Mouse (Mus musculus) spleen, adult 2 months (tissue): Measurements from ENCODE around the gene Slc17a5. TPM values are rescaled to one million over a fixed set of nuclear protein-coding genes. Genes with fewer than 3 reads are reported as not detected.
A peak's percentile ranks its signal among the peaks of the same experiment; 100 is the strongest.

Experiments used
- DNase-seq, 2 experiments: peaks; one replicate each; pipeline versions ENCODE4 v3.0.0 to v3.0.0-alpha.2; 2012 to 2021; ENCODE audit warnings: low spot score in 2 of 2, low read depth in 1 of 2
- H3K27ac ChIP-seq: fragments of 200-500 bp; 2 replicates; pipeline ENCODE4 v1.5.1; 2012; ENCODE audit warnings: low read length, inconsistent platforms; ENCODE audit not compliant: insufficient read depth
- H3K27me3 ChIP-seq: fragments of 200-500 bp; 2 replicates; pipeline ENCODE4 v1.6.1; 2012; ENCODE audit warnings: mild to moderate bottlenecking, moderate library complexity, low read length, inconsistent platforms; ENCODE audit not compliant: control insufficient read depth, insufficient read depth
- H3K36me3 ChIP-seq: fragments of 200-500 bp; 2 replicates; pipeline ENCODE4 v1.6.1; 2012; ENCODE audit warnings: mild to moderate bottlenecking, low read length, inconsistent platforms; ENCODE audit not compliant: control insufficient read depth, insufficient read depth
- H3K4me1 ChIP-seq: fragments of 200-500 bp; 2 replicates; pipeline ENCODE4 v1.6.1; 2011; ENCODE audit warnings: inconsistent platforms; ENCODE audit not compliant: control insufficient read depth, insufficient read depth, insufficient read length
- H3K4me3 ChIP-seq: fragments of 200-500 bp; 2 replicates; pipeline ENCODE4 v1.5.1; 2011; ENCODE audit warnings: mild to moderate bottlenecking, inconsistent platforms; ENCODE audit not compliant: insufficient read depth, insufficient read length; ENCODE audit errors: extremely low read depth
- CTCF ChIP-seq: fragments of 200-500 bp; IDR thresholded peaks from 2 replicates; pipeline ENCODE4 v1.5.1; 2011; ENCODE audit warnings: mild to moderate bottlenecking, inconsistent platforms; ENCODE audit not compliant: insufficient read depth, insufficient read length, insufficient replicate concordance; ENCODE audit errors: extremely low read depth
- POLR2A ChIP-seq: fragments of 200-500 bp; IDR thresholded peaks from 2 replicates; pipeline ENCODE4 v1.6.1; 2011; ENCODE audit warnings: low read depth, low read length, inconsistent platforms
- WGBS: fragments of 180-500 bp; shearing (Covaris S2); methylation state at CpG from one replicate; pipeline ENCODE4 v1.1.7; 2018; 5-methylcytosine and 5-hydroxymethylcytosine counted together
- polyA plus RNA-seq: library from polyadenylated mRNA; depleted of rRNA; stranded (reverse); fragments of >200 nt; gene quantifications from 2 replicates; pipeline ENCODE4 v1.2.3, GENCODE M21; 2012

Gene Slc17a5
- polyA plus RNA-seq, 1 experiment = 4.3 TPM

- Histone ChIP-seq H3K27me3 (no peaks in the 10 kb centered on the region), H3K36me3 (no peaks in the 10 kb centered on the region; the same call in 1 of the 2 replicates), H3K4me3 (no peak overlapping the region), H3K27ac (no peak overlapping the region), H3K4me1 (no peaks in the 10 kb centered on the region)
- WGBS = 74% methylated on average over 6 of the region's 6 CpGs
- TF ChIP-seq CTCF (no peak), POLR2A (no peak)
- no peak for DNase-seq
These were observed 49.4 kb downstream of the Slc17a5 start for GRCm38 (mm10) chr9:78538421-78538820.

GRCm38 (mm10) chr9:78537154-78537873, 50.5 kb downstream of the Slc17a5 start:
- 91% methylated on average over 9 of the region's 9 CpGs for WGBS
- H3K27me3 ChIP-seq = no peaks in the 10 kb centered on the region
- no peaks in the 10 kb centered on the region for H3K4me1 ChIP-seq
- H3K4me3 ChIP-seq = no peak overlapping the region
- no peak overlapping the region for H3K27ac ChIP-seq
- TF ChIP-seq POLR2A (no peak), CTCF (no peak)
- no peaks in the 10 kb centered on the region; the same call in 1 of the 2 replicates for H3K36me3 ChIP-seq
- no peak for DNase-seq

GRCm38 (mm10) chr9:78534606-78535005, 53.2 kb downstream of the Slc17a5 start:
- Histone ChIP-seq H3K27ac (no peak overlapping the region), H3K4me1 (no peaks in the 10 kb centered on the region), H3K36me3 (no peaks in the 10 kb centered on the region; the same call in 1 of the 2 replicates), H3K4me3 (no peak overlapping the region), H3K27me3 (no peaks in the 10 kb centered on the region)
- DNase-seq = no peak
- TF ChIP-seq CTCF (no peak), POLR2A (no peak)
- 94% methylated on average over 7 of the region's 7 CpGs for WGBS

DNA sequence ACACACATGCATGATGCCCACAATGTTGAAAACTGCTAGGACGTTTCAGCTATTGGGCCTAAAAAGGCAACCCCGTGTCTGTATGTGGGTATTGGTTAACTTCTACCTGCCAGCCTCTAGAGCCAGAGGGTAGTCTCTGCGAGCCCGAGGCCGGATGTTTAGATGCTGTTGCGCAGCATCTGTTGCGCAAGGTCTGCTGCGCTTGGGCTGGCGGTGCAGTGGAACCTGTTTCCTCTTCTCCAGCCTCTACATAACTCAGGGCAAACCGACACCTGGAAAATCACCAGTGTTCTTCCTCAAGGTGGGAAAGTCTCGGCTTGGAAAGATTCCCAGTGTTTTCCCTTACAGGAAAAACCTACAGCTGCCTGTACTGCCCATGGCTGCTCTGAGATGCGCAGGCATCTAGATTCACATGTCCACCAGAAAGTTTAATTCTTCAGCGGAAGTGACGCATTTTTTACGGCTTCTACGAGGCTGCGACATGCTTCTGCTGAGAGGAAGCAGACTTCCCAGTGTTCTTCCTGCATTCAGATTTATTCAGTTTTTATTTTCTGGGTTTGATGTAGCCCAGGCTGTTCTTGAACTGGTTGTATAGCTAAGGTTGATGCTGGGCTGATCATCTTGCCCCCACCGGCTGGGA, 54.4 kb downstream of the Slc17a5 start:
- TF ChIP-seq CTCF = no peak
- no peak; the same call in 1 of the 2 replicates for TF ChIP-seq POLR2A
- no peaks in the 10 kb centered on the region for H3K4me1 ChIP-seq
- 46% methylated on average over 18 of the region's 18 CpGs for WGBS
- peak; percentile 34 to 47 for DNase-seq
- no peaks in the 10 kb centered on the region for H3K27me3 ChIP-seq
- peak overlapping the region; percentile 64; the same call in 1 of the 2 replicates for H3K27ac ChIP-seq
- H3K36me3 ChIP-seq = no peaks in the 10 kb centered on the region; the same call in 1 of the 2 replicates
- H3K4me3 ChIP-seq = no peak overlapping the region; the same call in 1 of the 2 replicates

DNA sequence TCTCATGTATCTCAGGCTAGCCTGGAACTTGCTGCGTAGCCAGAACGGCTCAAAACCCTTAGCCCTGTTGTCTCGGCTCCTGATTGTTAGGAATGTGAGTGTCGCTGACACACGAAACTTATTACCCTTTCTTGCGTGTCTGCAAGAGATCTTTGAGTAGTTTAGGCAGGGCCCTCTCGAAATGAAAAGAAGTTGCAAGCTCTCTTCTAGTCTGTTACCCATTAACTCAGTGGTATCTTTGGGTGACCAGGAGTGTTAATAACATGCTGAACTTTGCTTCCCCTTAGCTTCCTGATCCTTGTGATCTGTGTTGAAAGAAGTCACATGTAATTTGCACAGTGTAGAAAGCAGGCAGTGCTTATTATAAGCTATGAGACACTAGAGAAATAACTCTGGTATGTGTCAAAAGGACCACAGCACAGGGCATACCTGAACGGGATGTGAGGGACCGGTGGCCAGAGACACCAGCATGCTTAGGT, 55.5 kb downstream of the Slc17a5 start:
- 81% methylated on average over 9 of the region's 9 CpGs for WGBS
- H3K27ac ChIP-seq = 0 out of 2 replicates have a peak overlapping the region, but pooled peaks have one; percentile 1
- no peak for DNase-seq
- H3K4me3 ChIP-seq = no peak overlapping the region
- no peaks in the 10 kb centered on the region; the same call in 1 of the 2 replicates for H3K36me3 ChIP-seq
- H3K4me1 ChIP-seq = no peaks in the 10 kb centered on the region
- TF ChIP-seq CTCF (no peak), POLR2A (no peak)
- no peaks in the 10 kb centered on the region for H3K27me3 ChIP-seq

- no peak for DNase-seq
- Histone ChIP-seq H3K36me3 (no peaks in the 10 kb centered on the region), H3K27me3 (no peaks in the 10 kb centered on the region), H3K4me3 (no peak overlapping the region), H3K27ac (0 out of 2 replicates have a peak overlapping the region, but pooled peaks have one; percentile 21), H3K4me1 (no peaks in the 10 kb centered on the region)
- no peak for TF ChIP-seq POLR2A
- no peak for TF ChIP-seq CTCF
- 61% methylated on average over 5 of the region's 5 CpGs for WGBS
These were observed 56.0 kb downstream of the Slc17a5 start for GRCm38 (mm10) chr9:78531816-78532215.
